Mouse (Mus musculus) urinary bladder, postnatal 36 days (tissue): ENCODE results near the gene Banp.

Experiments used
- DNase-seq, 2 experiments: peaks; one replicate each; pipeline ENCODE4 v3.0.0; 2022; ENCODE audit warnings: low spot score in 2 of 2, mixed read lengths in 1 of 2

Gene Banp

DNA sequence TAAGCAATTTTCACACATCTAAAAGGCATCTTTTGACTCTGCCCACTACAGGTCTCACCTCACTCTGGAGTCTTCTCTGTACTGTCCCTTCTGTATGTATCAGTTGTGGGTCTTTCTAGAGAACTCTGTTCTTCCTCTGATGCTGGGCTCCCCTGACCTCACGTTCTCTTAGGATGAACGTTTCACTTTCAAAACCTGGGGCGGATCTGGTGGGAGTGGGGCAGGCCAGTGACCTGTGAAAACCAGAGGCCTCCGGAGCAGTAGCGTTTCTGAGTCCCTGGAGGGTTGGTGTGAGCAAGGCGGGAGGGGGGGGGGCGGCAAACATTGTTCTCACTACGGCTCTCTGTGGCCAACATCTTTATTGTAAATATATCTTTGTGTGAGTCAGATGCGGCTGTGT lies 109.0 kb downstream of the Banp start:
- DNase-seq: no peak

DNA sequence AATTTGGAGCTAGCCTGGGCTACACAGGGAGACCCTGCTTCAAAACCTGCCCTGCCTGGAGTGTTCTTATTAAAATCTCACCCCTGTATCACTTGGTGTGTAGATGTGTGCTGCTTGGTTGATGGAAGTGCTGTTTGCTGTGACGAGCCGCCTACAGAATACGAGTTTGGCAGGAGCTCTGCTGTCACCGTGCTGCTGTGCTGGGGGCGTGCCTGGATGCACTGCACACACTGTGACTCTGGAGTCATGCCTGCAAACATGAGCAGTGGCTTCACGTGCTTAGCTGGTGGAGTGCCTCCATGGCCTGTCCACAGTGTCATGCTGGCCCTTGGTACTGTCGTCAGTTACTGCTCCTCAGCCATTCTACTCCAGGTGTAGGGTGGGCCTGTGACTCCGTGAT lies 109.4 kb downstream of the Banp start:
- DNase-seq: no peak

DNA sequence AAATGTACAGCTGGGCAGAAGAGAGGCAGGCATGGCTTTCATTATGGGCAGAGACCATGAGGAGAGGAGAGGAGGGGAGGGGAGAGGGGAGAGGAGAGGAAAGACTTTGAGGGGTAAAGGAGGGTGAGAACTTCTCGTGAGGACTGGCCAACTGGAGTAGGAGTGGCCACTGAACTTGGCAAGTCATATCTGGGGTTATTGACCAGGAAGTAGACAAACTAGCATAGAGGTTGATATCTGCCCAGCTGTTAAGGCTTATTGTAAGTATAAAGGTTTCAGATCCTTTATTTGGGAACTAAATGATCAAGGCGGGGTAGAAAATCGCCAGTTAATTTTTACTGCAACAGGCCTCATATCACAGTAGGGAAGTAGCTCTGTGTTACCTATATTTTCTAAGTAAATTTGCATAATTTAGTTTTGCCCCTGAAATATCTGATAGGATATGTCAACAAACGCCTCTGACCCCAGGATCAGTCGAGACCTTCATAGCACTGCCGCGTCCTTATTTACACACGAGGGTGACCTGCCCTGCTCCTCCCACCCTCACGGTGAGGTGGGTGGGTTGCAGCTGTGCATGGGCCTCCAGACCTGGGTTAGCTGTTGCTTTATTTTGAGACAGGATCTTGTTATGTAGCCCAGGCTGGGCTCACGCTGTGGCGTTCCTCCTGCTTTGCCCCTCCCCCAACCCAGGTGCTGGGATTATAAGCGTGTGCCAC lies 113.1 kb downstream of the Banp start:
- DNase-seq: no peak

DNA sequence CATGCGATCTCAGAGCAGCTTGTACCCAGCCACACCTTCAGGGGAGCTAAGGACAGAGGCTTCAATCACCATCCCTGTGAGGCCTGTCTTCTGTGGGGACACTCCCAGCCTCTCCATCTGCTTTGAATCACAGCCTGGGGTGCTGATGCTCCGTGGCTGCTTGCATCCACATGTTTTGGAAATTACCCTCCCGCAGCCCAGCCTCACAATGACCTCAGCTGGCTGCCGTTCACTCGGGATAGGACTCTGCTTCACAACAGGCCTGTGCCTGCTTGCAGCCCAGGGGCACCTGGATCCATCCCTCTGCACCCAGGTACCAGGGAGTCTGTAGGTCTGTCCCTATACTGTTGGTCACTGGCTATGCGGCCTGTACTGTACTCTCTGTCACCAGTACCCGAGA lies 114.8 kb downstream of the Banp start:
- no peak for DNase-seq

DNA sequence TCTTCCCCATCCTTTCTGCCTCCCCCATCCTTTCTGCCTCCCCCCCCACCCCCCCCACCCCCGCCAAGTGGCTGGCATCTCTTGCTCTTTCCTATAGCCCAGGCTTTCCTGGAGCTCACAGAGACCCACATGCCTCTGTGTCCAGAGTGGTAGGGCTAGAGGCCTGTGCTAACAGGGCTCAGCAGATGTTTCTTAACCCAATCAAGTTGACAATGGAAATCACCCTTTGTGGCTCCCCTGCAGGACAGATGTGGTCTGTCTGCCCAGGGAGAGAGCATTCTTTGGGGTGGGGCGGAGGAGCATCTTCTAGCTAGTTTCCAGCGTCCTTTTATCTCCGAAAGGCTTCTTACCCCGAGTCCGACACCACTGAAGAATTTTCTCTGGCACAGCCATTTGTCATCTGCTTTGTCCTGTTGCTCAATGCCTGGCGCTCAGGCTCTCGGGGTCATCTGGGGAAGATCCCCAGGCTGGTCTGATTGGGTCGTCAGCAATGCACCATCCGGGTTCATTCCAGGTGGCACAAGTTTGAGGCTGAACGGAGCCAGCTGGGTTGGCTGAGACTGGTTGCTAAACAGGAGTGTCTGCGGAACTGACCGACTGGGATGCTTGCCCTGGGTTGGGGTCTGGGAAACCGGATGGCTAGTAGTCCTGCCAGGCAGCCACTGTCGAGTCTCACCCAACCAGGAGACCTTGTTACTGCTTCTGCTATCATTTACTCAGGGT lies 118.4 kb downstream of the Banp start:
- peak in 1 of 2 experiments; percentile 48 for DNase-seq

DNA sequence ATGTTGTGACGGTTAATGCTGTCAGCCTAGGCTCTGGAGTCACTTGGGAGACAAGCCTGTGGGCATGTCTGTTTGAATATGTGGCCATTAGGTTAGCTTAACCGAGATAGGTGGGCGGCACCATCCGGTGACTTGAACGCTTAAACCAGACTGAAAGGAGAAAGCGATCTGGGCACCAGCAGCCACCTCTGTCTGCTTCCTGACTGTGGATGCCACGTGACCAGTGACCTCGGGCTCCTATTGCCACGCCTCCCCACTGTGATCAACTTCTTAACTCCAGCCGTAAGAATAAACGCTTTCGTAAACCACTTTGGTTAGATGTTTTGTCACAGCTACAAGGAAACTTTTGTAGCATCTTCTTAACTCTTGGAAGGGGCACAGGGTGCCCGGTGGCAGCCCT lies 119.1 kb downstream of the Banp start:
- DNase-seq: no peak

DNA sequence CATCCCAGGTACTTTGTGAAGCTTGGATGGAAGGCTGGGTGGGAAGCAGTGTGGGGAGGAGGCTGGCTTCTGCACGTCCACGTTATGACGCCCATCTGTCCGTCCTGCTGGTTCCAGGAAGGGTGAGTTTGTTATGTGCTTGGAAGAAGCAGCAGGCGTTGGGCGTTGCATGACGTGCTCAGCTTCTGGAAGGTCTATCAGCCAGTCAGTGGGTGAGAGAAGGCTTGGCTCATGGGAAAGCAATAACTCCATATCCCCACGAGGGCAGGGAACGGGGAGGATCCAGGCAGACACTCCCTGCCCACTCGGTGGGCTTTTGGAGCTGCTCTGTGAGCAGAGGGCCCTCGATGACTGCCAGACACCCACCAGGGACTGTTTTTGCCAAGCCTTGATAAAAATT lies 119.7 kb downstream of the Banp start:
- DNase-seq: no peak

DNA sequence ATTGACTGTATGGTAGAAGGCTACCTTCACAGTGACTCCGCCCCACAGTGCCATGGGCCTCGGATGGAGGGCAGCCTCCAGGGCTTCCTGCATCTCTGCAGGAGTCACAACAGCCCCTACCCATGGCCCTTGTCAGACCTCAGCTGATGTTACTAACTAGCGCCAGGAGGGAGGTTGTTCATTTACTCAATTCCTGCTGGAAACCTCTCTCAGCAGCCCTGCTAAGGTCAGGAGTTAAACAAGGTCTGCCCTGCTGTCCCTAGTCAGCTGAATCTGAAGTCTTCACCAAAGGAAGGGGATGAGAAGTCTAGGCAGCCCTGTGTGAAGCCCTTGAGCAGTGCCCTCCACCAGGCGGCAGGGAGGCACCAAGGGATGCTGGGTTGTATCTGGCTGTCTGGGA lies 121.6 kb downstream of the Banp start:
- no peak for DNase-seq

DNA sequence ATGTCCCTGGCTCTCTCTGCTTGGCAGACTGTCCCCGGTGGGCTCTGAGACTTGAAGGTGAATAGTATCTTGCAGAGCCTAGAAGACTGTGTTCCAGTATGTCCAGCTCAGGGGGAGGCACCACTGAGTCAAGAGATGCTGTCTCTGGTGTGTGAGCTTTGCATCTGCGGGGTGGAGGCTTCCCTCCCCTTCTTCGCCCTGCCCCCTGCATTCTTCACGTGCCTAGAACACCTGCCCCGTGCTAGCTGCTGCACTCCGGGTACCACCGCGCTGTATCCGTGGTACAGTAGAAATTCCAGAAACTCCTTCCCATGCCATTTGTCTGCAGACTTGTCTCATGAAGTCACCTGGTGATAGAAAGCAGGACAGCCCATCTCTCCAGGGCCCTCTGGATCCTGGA lies 124.4 kb downstream of the Banp start:
- DNase-seq: no peak

DNA sequence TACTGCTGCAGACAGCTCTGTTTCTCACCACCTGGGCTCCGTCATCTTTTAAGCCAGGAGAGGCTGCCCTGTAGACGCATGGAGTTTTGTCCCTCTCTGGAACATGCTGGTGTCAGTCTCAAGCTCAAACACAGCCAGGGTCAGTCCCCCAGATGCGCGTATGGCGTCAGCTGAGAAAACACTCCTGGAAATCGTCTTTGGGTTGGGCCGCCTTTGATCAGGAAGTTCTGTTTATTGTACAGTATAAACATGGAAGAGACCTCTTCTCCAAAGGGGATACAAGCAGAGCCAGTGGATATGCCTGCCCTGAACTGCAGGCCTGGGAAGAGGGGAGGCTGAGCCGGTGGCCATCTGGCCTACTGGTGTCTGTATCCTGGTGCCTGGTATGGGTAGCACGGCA lies 124.9 kb downstream of the Banp start:
- no peak for DNase-seq

DNA sequence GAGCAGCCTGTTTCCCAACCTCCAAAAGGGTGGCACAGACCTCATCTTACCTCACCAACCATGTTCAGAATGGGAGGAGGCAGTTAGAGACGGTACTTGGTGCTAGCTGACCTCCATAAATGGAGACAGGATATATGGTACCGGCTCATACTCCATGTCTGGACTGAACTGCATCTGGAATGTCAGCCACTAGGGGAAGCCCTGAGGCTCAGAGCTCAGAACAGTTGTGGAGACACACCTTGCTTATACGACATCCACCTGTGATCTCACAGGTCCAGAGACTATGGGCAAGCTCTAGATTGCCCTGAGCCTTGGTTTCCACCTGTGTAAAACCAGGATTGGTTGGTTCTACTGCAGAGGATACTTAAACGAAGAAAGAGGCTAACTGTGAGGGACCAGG lies 125.4 kb downstream of the Banp start:
- DNase-seq: no peak

DNA sequence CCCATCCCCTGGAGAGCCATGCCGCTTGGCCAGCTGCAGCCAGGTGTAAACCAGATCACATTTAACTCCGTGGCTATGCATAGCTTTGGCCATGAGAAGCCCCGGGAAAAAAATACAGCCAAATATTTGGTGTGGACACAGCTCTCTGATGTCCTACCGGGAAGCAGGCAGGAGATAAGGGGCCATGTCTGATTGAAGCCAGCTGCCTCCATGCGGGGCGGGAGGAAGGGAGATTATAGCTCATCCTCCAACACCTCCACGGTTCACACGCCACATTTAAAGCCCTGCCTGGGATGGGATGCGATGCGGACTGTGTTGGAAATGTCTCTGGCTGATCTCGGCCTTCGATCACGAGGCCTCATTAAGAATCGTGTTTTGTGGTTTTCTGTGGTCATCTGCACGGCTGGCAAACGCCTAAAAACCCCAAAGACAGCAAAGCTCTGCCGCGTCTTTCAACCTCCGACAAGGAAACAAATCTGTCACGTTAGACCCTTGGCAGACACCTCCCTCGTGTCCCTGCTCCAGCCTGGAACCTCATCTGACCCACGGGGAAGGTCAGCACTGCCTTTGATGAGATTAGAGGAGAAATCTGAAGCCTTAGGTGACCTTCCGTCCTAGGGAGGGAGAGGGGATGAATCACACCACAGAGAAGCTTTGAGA lies 126.8 kb downstream of the Banp start:
- DNase-seq: peak in 1 of 2 experiments; percentile 22

DNA sequence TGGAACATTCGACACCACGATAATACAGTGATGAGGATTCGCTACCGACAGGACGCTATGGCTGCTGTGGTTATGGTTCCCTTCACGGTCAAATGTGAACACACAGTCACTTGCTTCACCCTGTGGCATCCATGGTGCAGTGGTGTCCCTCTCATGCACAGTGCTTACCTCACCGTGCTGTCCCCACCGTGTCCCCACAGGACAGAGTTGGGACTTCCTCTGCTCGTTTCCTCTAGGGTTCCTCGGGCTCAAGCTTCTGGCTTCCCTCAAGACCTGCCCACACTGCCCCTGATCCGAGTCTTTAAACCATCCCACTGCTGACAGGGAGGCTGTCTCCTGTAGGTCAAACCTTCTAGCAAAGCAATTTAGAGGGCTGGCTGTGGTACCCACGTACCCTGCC lies 128.8 kb downstream of the Banp start:
- no peak for DNase-seq
